Mouse (Mus musculus) forebrain, embryonic 15.5 days (tissue): ENCODE measurements at regions not wholly inside any gene's neighbourhood (a gene's known extent, or its start where the extent isn't known, plus 50 kb on each side); places are given as distances from the start of the nearest gene placed in this dataset.

ENCODE experiments used
- ATAC-seq: fragments of 200-750 bp; cut with Nextera tagmentation; replicated peaks from 2 replicates; pipeline ENCODE4 v1.8.0; 2017; ENCODE audit warnings: mild to moderate bottlenecking, moderate TSS enrichment, moderate library complexity
- H3K27ac ChIP-seq: fragments of 300-500 bp; sonication (generic); replicated peaks from 2 replicates; pipeline ENCODE4 v1.5.1; 2015; ENCODE audit warnings: mild to moderate bottlenecking, inconsistent platforms
- H3K27me3 ChIP-seq: fragments of 300-500 bp; sonication (generic); 2 replicates; pipeline ENCODE4 v1.6.1; 2015; ENCODE audit warnings: inconsistent platforms
- H3K36me3 ChIP-seq: fragments of 300-500 bp; sonication (generic); 2 replicates; pipeline ENCODE4 v1.6.1; 2015; ENCODE audit warnings: mild to moderate bottlenecking, inconsistent platforms
- H3K4me1 ChIP-seq: fragments of 300-500 bp; sonication (generic); 2 replicates; pipeline ENCODE4 v1.6.1; 2015; ENCODE audit warnings: inconsistent platforms
- H3K4me2 ChIP-seq: fragments of 300-500 bp; sonication (generic); replicated peaks from 2 replicates; pipeline ENCODE4 v1.6.1; 2015; ENCODE audit warnings: mild to moderate bottlenecking, inconsistent platforms
- H3K4me3 ChIP-seq: fragments of 300-500 bp; sonication (generic); 2 replicates; pipeline ENCODE4 v1.5.1; 2015; ENCODE audit warnings: mild to moderate bottlenecking, inconsistent platforms
- H3K9ac ChIP-seq: fragments of 300-500 bp; sonication (generic); replicated peaks from 2 replicates; pipeline ENCODE4 v1.6.1; 2015; ENCODE audit warnings: mild to moderate bottlenecking, inconsistent platforms
- H3K9me3 ChIP-seq: fragments of 300-500 bp; sonication (generic); 2 replicates; pipeline ENCODE4 v1.6.1; 2016; ENCODE audit warnings: inconsistent platforms
- WGBS: fragments of 180-500 bp; shearing (Covaris S2); methylation state at CpG from one replicate; pipeline ENCODE4 v1.1.7; 2015; ENCODE audit warnings: mixed read lengths; 5-methylcytosine and 5-hydroxymethylcytosine counted together

DNA sequence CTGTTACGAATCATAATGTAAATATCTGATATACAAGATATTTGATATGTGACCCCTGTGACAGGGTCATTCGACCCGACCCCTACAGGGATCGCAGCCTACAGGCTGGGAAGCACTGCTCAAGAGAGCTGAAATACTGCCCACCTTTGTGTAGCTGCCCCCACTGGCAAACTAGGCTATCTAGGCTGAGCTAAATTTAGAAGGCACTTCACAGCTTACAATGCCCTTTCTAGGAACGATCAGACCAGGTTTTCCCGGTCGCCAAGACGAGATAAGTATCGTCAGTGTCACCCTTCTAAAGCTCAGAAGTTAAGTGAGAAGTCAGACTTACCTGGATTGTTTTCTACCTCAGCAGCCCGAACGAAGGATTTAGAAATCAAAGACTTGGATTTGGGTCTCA is 71.9 kb upstream of the Ptgfrn start:
- WGBS, result 91% methylated on average over 11 of the region's 11 CpGs
- H3K27me3 ChIP-seq, result no peaks in the 10 kb centered on the region
- H3K9me3 ChIP-seq, result no peaks in the 10 kb centered on the region
- H3K4me3 ChIP-seq, result no peak overlapping the region
- H3K9ac ChIP-seq, result no peak overlapping the region
- H3K4me2 ChIP-seq, result no peak overlapping the region
- ATAC-seq, result no peak
- no peak overlapping the region for H3K27ac ChIP-seq
- H3K36me3 ChIP-seq, result no peaks in the 10 kb centered on the region
- no peaks in the 10 kb centered on the region for H3K4me1 ChIP-seq

DNA sequence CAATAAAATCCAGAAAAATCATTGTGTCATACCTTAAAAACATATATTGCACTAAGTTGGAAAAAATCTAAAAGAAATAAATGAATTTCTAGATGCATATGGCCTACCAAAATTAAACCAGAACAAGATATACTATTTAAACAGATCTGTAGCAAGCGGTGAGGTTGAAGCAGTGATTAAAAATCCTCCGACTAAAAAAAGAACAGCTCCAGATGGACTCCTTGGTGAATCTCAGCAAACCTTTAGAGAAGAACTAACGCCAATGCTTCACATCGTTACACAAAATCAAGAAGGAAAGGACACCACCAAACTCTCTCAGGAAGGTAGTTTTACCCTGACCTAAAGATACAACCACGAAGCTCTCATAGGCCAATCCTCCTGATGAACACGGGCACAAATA is 63.9 kb upstream of the Ptgfrn start:
- Histone ChIP-seq H3K9ac (no peak overlapping the region), H3K4me1 (no peaks in the 10 kb centered on the region), H3K4me3 (no peak overlapping the region), H3K27ac (no peak overlapping the region), H3K36me3 (no peaks in the 10 kb centered on the region), H3K9me3 (no peaks in the 10 kb centered on the region), H3K4me2 (no peak overlapping the region), H3K27me3 (no peaks in the 10 kb centered on the region)
- WGBS, result 88% methylated on average over 6 of the region's 6 CpGs
- ATAC-seq, result no peak

DNA sequence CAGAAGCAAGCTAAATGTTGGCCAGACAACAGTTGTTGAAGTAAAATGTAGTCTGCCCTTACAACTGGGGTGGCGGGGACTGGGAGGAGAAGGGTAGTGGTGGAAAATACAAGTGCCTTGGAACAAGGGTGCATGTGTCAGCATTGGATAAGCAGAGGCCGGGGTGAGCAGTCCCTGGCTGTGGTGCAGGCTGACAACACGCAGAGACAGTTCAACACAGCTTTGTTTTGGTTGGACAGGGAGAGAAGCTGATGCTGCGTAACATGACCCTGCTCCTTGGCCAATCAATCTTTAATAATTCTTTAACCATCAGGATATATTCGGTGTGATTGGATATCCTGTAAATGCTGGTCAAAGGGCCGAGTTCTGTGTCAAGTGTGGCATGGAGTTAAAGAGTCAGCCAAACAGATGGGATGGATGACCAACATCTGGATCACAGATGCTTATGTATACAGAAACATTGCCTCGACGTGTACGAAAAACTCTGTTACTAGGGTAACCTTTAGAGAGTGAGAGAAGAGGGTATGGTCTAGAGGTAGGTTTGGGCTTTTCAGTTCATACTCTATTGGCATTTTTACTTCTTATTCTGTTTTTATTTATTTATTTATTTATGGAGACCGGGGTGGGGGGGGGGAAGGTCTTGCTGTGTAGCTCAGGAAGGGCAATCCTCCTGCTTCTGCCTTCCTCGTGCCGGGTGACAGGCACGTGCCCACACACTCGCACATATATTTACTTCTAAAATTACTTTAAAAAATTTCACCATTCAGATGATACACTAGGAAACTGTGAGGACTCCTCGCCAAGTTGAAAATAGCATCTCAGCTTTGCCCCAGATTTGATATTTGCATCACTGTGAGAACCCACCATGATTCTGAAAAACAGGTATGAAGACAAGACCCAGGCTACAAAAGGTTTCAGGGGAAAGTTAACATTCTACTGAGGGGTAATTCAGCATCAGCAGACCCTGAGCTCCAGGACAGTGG is 60.2 kb upstream of the Ptgfrn start:
- WGBS, result 89% methylated on average over 15 of the region's 15 CpGs
- no peak overlapping the region for H3K4me3 ChIP-seq
- ATAC-seq, result no peak

DNA sequence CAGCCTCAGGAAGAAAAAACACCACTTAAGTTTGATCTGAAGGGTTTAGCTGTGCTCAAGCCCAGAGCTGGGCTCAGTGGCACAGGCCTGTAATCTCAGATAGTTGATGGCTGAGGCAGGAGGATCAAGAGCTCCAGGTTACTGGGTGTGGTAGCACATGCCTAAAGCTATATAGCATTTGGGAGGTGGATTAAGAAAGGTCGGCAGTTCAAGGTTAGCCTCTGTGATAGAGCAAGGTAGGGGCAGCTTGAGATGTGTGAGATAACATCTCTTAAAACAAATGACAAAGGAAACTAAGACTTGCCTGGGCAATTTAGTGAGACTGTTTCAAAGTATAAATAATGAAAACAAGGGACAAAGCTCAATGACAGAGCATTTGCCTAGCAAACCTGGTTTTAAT is 56.9 kb upstream of the Ptgfrn start:
- no peaks in the 10 kb centered on the region for H3K36me3 ChIP-seq
- ATAC-seq, result no peak
- H3K4me2 ChIP-seq, result no peak overlapping the region
- H3K27ac ChIP-seq, result no peak overlapping the region
- no peak overlapping the region for H3K4me3 ChIP-seq
- WGBS, result 98% methylated on average over 1 of the region's 1 CpGs
- no peak overlapping the region for H3K9ac ChIP-seq
- H3K27me3 ChIP-seq, result no peaks in the 10 kb centered on the region
- H3K9me3 ChIP-seq, result no peaks in the 10 kb centered on the region
- peaks cover 12% of the 10 kb centered on the region for H3K4me1 ChIP-seq

More for the DNA sequence above, 60.2 kb upstream of the Ptgfrn start:
- Histone ChIP-seq H3K4me2 (no peak overlapping the region), H3K9ac (no peak overlapping the region), H3K4me1 (no peaks in the 10 kb centered on the region), H3K27ac (no peak overlapping the region), H3K9me3 (no peaks in the 10 kb centered on the region), H3K36me3 (no peaks in the 10 kb centered on the region), H3K27me3 (no peaks in the 10 kb centered on the region)

DNA sequence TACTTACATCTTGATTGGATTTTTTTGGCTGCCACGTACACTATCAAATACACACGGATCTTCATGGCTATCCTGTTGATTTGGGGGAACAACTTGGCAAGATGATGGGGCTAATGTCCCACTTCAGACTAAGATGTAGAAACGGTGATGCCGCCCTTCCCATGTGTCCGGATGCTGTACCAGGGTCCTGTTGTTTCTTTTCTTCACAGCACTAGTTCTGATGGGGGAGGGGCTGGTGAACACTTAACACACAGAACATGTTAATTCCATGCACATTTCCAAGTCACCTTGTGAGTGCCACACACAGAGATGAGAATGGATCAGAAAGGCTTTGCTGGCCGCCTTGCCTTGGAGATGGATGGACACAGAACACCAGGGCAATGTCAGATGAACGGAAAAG is 56.5 kb upstream of the Ptgfrn start:
- H3K4me2 ChIP-seq, result no peak overlapping the region
- peaks cover 17% of the 10 kb centered on the region for H3K4me1 ChIP-seq
- H3K9me3 ChIP-seq, result no peaks in the 10 kb centered on the region
- no peak for ATAC-seq
- no peak overlapping the region for H3K27ac ChIP-seq
- no peak overlapping the region for H3K4me3 ChIP-seq
- H3K36me3 ChIP-seq, result no peaks in the 10 kb centered on the region
- no peaks in the 10 kb centered on the region for H3K27me3 ChIP-seq
- 95% methylated on average over 7 of the region's 7 CpGs for WGBS
- no peak overlapping the region for H3K9ac ChIP-seq

DNA sequence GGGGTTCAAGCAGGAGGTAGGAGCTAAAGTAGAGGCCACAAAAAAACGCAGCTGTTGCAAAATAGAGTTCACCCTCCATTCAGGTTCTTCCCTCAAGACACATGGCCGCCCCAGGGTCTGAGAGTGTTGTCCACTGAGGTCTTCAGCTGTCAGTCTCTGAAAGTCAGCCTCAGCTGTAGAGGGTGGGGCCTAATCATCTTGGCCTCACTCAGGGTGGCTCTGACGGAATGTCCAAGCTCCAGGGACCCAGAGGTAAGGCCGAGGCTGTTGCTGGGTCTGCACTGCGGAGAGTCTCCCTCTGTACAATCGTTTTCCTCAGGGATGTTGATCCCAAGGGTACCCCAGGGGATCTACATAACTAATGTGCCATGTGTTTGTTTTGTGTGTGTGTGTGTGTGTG is 55.2 kb upstream of the Ptgfrn start:
- 71% methylated on average over 6 of the region's 6 CpGs for WGBS
- H3K27me3 ChIP-seq, result no peaks in the 10 kb centered on the region
- no peaks in the 10 kb centered on the region for H3K9me3 ChIP-seq
- no peak overlapping the region for H3K4me2 ChIP-seq
- H3K4me1 ChIP-seq, result peaks cover 26% of the 10 kb centered on the region
- H3K9ac ChIP-seq, result no peak overlapping the region
- H3K4me3 ChIP-seq, result no peak overlapping the region
- ATAC-seq, result no peak
- no peak overlapping the region for H3K27ac ChIP-seq
- no peaks in the 10 kb centered on the region for H3K36me3 ChIP-seq

DNA sequence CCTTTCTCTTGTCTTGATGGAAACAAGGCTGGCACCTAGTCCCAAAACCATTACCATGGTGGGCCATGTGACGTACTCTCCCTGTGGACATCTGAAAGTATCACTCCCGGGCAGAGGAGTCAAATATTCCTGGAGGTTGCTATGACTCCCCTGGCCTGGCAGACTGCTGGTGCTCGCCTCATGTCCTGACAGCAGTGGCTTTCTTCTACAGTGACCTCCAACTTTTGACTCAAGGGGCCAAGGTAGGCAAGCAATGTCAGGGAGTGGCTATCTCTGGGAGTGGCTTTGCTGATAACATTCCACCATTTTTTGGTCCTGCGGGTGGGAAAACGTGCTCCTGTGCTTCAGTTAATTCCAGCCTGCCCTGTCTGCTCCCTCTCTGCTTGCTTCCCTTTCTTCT is 54.7 kb upstream of the Ptgfrn start:
- Histone ChIP-seq H3K4me1 (peaks cover 26% of the 10 kb centered on the region), H3K4me3 (no peak overlapping the region), H3K36me3 (no peaks in the 10 kb centered on the region), H3K9me3 (no peaks in the 10 kb centered on the region), H3K9ac (no peak overlapping the region), H3K27ac (no peak overlapping the region), H3K27me3 (no peaks in the 10 kb centered on the region), H3K4me2 (no peak overlapping the region)
- 94% methylated on average over 5 of the region's 5 CpGs for WGBS
- no peak for ATAC-seq

DNA sequence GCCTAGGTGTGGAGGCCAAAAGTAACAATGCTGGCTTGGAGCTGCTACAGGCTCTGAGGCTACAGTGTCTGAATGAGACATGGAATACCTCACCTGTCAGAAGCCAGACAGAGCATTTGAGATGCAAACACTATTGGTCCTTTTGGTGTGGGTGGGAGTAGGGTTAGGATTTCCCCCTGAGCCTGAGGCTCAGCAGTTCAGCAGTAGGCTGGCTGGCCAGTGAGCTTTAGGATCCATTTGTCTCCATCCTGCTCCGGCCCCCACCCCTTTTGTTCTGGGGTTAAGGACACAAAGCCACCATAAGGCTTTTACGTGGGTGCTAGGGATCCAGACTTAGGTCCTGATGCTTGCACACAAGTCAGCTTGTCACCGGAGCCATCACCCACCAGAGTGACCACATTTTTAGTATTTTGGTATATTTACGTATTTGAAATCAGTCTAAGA is 53.9 kb upstream of the Ptgfrn start:
- 80% methylated on average over 4 of the region's 4 CpGs for WGBS
- H3K9me3 ChIP-seq, result no peaks in the 10 kb centered on the region
- no peak overlapping the region for H3K9ac ChIP-seq
- no peaks in the 10 kb centered on the region for H3K36me3 ChIP-seq
- no peak overlapping the region for H3K4me2 ChIP-seq
- H3K4me1 ChIP-seq, result peaks cover 26% of the 10 kb centered on the region
- H3K4me3 ChIP-seq, result no peak overlapping the region
- H3K27me3 ChIP-seq, result no peaks in the 10 kb centered on the region
- no peak overlapping the region for H3K27ac ChIP-seq
- no peak for ATAC-seq

DNA sequence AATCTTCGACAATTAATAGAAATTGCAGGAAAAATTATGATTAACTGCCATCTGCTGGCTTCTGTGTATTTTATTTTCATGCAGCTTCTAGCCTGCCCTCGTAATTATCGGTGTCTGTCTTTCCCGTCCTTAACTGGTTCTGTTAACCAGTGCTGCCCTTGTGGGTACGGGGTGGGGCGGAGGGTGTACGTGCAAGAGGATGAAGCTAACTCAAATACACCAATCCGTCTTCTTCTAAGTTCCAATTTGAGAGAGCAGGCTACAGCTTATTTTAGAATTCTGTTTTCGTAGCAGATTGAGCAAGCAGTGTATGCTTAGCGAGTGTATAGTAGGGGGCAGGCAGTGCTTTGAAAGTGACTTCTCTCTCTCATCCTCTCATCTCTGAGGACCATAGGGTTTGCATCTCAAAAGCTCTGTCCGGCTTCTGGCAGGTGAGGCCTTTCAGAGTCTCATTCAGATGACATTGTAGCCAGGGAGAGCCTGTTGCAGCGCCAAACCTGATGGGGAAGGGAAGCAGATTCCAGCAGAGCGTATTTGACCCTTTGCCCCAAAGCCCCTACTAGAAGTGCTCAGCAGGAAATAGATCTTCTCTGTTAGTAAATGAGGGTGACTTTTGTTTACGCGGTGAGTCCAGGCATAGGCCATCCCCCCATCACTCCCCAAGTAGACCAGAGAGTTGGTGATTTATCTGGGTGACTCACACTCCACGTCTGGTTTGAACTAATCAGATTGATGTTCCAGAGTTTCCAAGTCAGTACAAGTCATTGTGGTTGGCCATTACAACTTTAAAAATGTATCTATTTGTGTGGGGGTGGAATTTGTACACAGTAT is 53.3 kb upstream of the Ptgfrn start:
- Histone ChIP-seq H3K27me3 (no peaks in the 10 kb centered on the region), H3K9ac (no peak overlapping the region), H3K4me1 (peaks cover 26% of the 10 kb centered on the region), H3K36me3 (no peaks in the 10 kb centered on the region), H3K9me3 (no peaks in the 10 kb centered on the region), H3K4me3 (no peak overlapping the region), H3K4me2 (peak overlapping the region; percentile 17; the same call in 1 of the 2 replicates), H3K27ac (0 out of 2 replicates have a peak overlapping the region, but pooled peaks have one; percentile 64)
- ATAC-seq, result peak; percentile 51
- 51% methylated on average over 16 of the region's 16 CpGs for WGBS

DNA sequence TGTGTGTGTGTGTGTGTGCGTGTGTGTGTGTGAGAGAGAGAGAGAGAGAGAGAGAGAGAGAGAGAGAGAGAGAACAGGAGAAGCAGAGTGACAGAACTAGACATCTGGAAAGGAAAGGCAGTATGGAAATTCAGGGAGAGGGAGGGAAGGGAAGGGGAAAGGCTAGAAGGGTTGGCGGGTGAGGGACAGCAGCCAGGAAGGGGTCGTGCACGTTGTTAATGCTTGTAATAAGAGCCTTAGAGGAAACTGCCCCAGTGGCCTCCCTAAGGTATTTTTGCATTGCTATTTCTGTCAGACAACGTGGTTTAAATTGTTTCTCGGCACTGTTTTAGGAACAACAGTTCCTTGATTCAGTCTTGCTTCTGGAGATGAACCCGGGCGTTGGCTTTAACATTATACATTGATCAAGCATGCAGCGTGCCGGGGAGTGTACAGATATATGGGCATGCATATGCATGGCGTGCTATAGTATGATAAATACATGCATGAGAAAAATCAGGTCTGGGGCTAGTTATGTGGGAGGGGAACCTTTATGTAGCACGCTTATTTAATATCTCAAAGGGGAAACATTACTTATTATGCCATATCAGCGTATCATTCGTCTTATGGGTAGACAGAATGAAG is 52.6 kb upstream of the Ptgfrn start:
- Histone ChIP-seq H3K4me3 (no peak overlapping the region), H3K4me1 (peaks cover 26% of the 10 kb centered on the region), H3K36me3 (no peaks in the 10 kb centered on the region), H3K27me3 (no peaks in the 10 kb centered on the region), H3K4me2 (peak overlapping the region; percentile 17; the same call in 1 of the 2 replicates), H3K9me3 (no peaks in the 10 kb centered on the region), H3K9ac (no peak overlapping the region), H3K27ac (peak overlapping the region; percentile 64; the same call in 1 of the 2 replicates)
- ATAC-seq, result peak; percentile 51
- WGBS, result 45% methylated on average over 14 of the region's 14 CpGs

DNA sequence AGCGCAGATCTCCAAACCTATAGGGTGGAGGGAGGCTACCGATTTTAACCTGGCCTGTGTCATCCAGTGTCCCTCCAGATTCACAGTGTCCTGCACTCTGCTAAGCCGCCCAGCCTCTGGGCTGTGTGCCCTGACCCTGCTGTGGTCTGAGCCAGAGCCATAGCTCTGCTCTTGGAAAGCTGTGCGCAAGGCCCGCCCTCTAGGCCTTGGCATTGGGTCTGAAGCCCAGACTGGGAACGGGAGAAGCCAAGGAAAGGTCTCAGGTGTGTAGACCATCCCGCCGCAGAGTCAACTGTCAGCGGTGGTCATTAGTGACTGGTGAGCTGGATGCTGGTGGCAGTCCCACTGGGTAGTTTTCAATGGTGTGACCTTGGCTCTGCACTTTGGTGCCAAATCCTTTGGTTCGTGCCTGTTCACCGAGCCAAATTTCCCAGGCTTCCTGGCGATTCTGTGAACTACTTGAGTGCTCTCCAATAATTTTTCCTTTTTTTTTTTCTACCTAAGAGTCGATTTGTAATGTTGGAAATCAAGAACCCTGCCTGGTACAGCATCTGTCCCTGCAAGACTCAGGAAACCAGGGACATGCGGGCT is 52.0 kb upstream of the Ptgfrn start:
- H3K27me3 ChIP-seq, result no peaks in the 10 kb centered on the region
- no peak overlapping the region for H3K4me2 ChIP-seq
- peaks cover 26% of the 10 kb centered on the region for H3K4me1 ChIP-seq
- peak; percentile 61 for ATAC-seq
- H3K9ac ChIP-seq, result no peak overlapping the region
- 34% methylated on average over 14 of the region's 14 CpGs for WGBS
- H3K27ac ChIP-seq, result peak overlapping the region; percentile 64
- H3K9me3 ChIP-seq, result no peaks in the 10 kb centered on the region
- no peaks in the 10 kb centered on the region for H3K36me3 ChIP-seq
- H3K4me3 ChIP-seq, result no peak overlapping the region
